Mouse (Mus musculus) CD4-positive helper T cell, adult 2 months (primary cell): ENCODE data around the gene Nt5c2.
A peak's percentile ranks its signal among the peaks of the same experiment; 100 is the strongest.

Source experiments
- DNase-seq: peaks from one replicate; pipeline ENCODE4 v3.0.0-alpha.2; 2012; ENCODE audit warnings: low read depth, missing footprints, low spot score

The Nt5c2 gene

DNA sequence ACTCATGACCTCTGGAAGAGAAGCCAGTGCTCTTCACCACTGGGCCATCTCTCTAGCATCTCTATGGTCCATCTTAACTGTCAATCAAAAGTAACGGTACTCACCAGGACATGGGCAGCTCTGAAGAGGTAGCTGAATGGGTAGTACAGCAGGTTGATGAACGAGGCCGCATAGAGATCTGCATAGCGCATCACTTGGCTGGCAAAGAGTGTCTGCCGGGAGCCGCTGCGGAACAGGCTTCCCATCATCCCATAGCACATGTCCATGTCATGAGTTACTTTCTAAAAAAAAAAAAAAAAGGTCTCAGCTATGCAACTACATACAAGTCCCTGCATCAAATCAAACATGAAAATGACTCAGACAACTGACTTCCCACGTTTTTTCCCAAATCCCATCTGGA, 125.3 kb downstream of the Nt5c2 start:
- DNase-seq: no peak

DNA sequence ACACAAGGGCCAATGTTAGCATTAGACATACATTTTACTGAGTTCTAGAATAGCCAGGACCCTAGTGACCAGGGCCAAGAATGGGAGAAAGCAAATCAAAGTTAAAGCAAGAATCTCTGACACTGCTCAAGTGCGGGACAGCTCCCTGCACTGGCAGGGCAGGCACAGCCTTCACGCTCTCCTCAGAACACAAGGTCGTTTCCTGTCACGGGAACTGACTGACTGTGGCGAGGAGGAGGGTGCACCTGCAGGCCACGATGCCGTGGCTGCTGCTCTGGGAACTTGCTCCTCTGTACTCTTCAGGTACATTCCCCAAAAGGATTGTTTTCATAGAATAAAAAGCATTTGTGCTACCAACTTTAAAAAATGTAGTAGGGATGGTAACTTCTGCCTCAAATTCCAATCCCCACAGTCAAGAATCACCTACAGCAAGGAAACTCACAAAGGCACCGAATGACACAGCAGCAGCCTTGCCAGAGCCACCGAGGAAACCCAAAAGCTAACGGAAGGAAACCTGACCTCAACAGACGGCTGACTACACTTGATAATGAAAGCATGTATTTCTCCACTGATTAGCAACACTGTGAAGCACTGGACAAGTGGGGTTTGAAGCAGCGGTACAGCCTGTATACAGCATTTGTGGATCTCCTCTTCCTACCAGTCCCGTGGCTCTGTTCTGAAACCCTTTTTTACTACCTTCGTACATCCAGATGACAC, 127.0 kb downstream of the Nt5c2 start:
- peak; percentile 71 for DNase-seq

DNA sequence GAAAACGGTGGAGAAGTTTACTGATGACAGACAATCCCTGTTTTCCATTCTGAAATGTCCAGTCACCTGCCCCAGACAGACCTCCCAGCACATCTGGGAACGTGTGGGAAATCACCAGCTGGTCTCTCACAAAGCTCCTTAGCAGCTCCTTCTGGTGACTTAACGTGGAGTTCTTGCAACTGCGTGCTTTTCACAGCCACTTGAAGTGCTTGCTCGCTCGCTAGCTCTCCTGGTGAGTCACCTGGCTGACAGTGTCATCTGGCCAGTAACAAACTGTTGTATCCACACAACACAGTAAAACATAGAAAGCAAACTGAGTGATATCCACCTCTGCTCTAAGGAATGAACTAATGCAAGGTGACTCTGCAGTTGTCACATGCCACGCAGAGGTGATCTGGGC, 128.1 kb downstream of the Nt5c2 start:
- DNase-seq: no peak

GRCm38 (mm10) chr19:46885365-46885764, 129.6 kb downstream of the Nt5c2 start:
- DNase-seq: no peak

- no peak for DNase-seq
These were observed 135.1 kb downstream of the Nt5c2 start for GRCm38 (mm10) chr19:46879876-46880275.

DNA sequence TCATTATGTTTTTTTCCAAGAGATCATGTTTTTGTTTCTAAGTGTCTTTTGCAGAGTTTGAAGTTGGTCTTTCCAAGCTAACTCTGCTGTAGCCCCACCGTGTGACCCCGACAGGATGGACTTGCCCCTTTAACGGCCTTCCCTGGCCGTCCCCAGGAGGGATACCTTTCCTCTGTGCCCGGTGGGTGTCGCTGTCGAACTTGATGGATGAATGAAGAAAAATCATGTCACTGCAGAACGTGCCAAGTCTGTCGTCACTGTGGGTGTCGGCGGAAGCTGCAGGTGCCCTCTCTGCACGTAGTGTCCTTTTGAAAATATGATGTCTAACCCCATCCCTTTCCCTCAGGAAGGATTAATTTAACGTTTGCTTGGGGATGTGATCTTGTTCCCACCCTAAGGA, 136.6 kb downstream of the Nt5c2 start:
- DNase-seq: peak; percentile 71

DNA sequence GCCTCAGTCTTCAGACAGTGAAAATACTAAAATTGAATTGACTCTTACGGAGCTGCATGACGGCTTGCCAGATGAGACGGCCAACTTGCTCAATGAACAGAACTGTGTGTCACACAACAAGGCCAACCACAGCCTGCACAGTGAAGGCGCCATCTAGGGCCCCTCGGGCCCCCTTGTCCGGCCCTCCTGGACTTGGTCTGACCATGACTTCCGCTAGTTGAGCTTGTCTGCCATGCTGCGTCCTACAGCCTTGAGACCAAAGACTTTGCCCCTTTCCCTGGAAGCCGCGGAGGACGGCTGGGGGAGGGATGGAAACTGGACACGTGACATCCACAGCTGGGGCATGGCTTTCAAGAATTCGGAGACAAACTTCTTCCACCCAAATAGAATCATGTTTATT, 137.1 kb downstream of the Nt5c2 start:
- DNase-seq: no peak

DNA sequence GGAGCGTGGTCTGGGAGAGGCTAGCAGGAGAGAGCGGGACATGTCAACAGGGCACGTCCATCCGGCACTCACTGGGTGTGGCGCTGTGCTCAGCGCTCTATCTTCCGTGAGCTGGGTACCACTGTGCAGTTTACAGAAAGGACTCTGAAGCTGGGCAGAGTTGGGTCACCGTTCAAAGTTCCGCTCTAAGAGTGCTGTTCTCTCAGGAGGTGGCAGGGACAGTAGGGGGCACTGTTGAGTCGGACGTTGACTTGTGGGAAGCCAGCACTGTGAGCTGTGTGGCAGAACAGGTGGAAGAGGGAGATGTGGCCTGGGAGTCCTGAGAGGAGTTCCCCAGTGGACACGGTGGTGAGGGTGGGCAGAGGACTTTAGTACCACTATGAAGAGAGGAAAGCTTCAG, 139.2 kb downstream of the Nt5c2 start:
- peak; percentile 69 for DNase-seq

GRCm38 (mm10) chr19:46873924-46874323, 141.0 kb downstream of the Nt5c2 start:
- no peak for DNase-seq

GRCm38 (mm10) chr19:46871651-46872050, 143.3 kb downstream of the Nt5c2 start:
- no peak for DNase-seq

- DNase-seq: no peak
These were observed 143.9 kb downstream of the Nt5c2 start for GRCm38 (mm10) chr19:46871096-46871495.

- DNase-seq: peak; percentile 82
These were observed 145.4 kb downstream of the Nt5c2 start for GRCm38 (mm10) chr19:46869526-46869925.

DNA sequence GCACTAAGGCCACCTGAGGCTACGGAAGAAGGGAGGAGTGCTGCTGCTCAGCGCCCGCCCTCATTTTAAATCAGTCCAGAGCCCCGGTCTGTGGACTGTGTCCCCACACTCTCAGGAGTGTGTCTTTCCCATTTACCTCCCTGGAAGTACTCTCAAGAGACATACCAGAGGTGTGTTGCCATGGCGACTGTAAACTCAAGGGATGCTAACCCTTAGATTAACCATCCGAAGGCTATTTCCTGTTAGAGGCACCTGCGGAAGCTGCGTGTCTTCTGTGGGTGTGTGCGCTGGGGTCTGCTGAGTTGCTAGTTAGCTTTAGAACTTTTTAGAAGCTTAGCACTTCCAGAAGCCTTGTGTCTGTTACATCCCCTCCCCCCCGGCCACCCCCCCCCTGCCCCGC, 145.9 kb downstream of the Nt5c2 start:
- peak; percentile 58 for DNase-seq

GRCm38 (mm10) chr19:46865381-46865780, 149.6 kb downstream of the Nt5c2 start:
- no peak for DNase-seq

- DNase-seq: no peak
These were observed 150.1 kb downstream of the Nt5c2 start for GRCm38 (mm10) chr19:46864731-46865331.

- DNase-seq: no peak
These were observed 150.9 kb downstream of the Nt5c2 start for GRCm38 (mm10) chr19:46864079-46864478.

GRCm38 (mm10) chr19:46863236-46863927, 151.6 kb downstream of the Nt5c2 start:
- DNase-seq: peak; percentile 40

GRCm38 (mm10) chr19:46862556-46862955, 152.4 kb downstream of the Nt5c2 start:
- no peak for DNase-seq

- DNase-seq: no peak
These were observed 156.8 kb downstream of the Nt5c2 start for GRCm38 (mm10) chr19:46858200-46858599.

- DNase-seq: no peak
These were observed 157.5 kb downstream of the Nt5c2 start for GRCm38 (mm10) chr19:46857277-46857989.

DNA sequence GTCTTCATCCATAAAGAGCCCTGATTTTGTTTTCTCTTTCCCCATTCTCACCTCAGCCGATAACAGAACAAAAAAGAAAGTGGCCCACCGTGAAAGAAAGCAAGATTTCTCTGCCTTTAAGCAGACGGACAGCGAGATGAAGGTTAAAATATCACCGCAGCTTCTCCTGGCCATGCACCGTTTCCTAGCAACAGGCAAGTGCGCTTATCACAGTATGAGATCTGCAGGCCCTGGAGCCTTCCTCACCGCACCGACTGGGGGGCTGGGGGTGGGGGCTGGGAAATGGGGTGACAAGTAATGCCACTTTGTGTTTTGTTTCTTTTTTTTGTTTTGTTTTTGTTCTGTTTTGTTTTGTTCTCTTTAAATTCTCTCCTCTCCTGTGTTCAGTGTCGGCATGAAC, 158.2 kb downstream of the Nt5c2 start:
- no peak for DNase-seq

DNA sequence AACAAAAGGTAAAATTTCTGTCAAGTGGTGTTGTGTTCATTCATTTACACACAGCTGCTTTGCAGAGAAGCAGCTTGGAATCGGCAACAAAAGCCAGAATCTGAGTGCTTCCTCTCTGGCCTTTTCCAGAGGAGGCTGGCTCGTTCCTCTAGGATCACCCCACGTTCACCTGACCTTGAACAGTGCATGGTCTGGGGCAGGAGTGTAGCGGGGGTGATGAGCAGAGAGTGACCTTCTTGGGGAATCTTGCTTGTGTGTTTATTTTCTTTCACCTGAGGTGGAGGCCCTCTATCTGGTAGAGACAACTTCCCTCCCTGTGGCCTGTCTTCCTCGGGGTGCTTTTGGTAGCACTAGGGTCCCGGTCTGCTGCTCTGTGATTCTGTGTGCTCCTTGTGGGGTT, 158.7 kb downstream of the Nt5c2 start:
- DNase-seq: no peak
